Mouse (Mus musculus) spleen, adult 12 weeks (tissue): ENCODE results near the gene Cd151.

Experiments used
- DNase-seq: peaks from one replicate; pipeline ENCODE4 v3.0.0; 2022; ENCODE audit warnings: low spot score

Gene Cd151

DNA sequence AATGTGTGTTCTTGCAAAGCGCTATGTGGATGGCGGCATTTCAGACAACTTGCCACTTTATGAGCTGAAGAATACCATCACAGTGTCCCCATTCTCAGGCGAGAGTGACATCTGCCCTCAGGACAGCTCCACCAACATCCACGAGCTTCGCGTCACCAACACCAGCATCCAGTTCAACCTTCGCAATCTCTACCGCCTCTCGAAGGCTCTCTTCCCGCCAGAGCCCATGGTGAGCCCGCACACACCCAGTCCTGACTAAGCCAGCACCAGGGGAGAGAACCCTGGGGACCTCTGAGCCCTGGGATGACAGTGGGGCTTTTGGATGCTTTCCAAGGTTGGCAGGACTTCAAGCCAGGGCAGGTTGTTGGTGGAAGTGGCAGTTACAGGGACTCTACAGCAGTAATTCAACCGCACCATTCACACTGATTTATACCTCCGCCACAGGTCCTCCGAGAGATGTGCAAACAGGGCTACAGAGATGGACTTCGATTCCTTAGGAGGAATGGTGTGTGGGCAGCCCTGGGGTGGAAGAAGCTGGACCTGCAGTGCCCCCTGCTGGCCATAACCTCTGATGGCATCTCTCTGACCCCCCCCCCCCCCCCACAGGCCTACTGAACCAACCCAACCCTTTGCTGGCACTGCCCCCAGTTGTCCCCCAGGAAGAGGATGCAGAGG is 9.1 kb upstream of the Cd151 start:
- DNase-seq, result no peak

GRCm38 (mm10) chr7:141458661-141459060 is 8.5 kb upstream of the Cd151 start:
- no peak for DNase-seq

DNA sequence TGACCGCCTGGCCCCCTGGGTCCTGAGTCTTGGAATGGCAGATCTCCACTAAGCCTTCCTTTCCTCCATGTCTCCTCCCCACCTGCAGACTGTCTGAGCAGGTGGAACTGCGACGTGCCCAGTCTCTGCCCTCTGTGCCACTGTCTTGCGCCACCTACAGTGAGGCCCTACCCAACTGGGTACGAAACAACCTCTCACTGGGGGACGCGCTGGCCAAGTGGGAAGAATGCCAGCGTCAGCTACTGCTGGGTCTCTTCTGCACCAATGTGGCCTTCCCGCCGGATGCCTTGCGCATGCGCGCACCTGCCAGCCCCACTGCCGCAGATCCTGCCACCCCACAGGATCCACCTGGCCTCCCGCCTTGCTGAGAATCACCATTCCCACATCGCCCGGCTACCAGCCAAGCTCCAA is 7.9 kb upstream of the Cd151 start:
- no peak for DNase-seq

- DNase-seq, result no peak
Observed at GRCm38 (mm10) chr7:141460001-141460390, 7.2 kb upstream of the Cd151 start.

GRCm38 (mm10) chr7:141460391-141461113 is 6.6 kb upstream of the Cd151 start, which contains the start of gene Cracr2b:
Gene Cracr2b, plus strand, starts transcription at chr7:141461094.
- DNase-seq, result no peak

DNA sequence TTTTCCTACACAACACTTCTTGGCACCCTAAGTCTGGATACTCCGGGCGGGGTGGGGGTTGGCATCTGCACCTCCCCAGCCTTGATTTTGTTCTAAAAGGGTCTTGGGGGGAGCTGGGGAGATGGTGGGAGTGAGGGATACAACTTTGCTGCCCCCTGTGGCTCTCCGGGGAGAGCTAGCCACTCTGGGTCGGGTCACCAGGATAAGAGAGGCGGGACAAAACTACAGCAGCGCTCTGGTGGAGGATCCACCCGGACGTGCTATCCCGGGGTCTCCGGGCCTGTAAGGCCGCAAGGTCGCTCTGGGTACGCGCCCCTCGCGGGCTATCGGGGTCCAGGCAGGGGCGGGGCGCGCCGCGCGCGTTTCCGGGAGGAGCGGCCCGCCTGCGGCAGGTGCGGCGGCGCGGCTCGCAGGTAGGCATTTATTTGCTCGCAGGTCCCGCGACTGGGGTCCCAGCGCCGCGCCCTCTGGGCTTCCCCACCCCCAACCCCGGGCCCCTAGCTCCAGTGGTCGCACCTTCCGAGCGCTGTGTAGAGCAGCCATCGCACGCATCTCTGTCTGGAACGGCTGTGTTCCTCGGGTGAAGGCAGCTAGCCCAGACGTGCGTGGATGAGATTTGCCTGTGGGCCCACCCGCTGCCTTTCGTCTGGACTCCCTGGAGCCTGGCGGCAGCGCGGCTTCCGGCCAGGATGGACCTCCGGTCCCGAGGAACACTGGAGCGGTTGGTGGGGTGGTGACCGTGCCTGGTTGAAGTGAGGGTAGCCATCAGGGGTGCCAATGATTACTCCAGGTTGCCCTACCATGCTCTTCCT is 5.5 kb upstream of the Cd151 start:
- DNase-seq, result no peak

- DNase-seq, result no peak
Observed at GRCm38 (mm10) chr7:141462333-141462821, 4.8 kb upstream of the Cd151 start.

DNA sequence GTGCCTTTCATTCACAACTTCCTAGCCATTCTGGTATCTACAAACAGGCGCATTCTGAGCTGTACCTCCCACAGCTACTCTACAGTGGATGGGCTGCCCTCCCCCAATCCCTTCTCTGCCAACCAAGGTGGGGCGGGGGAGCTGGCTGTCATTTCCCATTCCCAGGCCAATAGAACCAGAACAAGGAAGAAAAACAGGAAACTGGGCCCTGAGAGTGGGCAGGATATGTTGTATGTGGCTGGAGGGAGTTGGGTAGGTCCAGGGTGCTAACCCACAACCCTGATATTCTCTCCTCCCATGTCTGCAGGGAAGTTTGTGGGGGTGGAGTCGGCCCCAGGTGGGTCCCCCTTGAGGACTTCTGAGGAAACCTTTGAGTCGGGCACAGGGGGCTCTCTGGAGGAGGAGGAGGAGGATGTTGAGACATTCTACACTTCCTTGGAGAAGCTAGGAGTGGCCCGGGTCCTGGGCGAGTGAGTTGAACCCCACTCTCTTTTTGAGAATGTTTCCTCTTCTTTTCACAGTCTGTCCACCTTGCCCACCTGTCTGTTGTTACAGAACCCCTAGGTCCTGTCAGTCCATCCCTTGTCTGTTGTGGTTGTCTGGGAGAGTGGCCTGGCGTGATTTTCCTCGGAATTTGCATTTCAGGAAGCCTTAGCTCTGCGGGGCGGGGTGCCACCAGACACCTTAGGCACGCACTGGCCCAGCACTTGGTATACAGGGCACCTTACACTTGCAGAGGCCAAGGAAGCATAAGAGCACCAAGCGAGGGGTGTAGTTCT is 3.2 kb upstream of the Cd151 start:
- no peak for DNase-seq

- DNase-seq, result no peak
Observed at GRCm38 (mm10) chr7:141464603-141465201, 2.5 kb upstream of the Cd151 start.

DNA sequence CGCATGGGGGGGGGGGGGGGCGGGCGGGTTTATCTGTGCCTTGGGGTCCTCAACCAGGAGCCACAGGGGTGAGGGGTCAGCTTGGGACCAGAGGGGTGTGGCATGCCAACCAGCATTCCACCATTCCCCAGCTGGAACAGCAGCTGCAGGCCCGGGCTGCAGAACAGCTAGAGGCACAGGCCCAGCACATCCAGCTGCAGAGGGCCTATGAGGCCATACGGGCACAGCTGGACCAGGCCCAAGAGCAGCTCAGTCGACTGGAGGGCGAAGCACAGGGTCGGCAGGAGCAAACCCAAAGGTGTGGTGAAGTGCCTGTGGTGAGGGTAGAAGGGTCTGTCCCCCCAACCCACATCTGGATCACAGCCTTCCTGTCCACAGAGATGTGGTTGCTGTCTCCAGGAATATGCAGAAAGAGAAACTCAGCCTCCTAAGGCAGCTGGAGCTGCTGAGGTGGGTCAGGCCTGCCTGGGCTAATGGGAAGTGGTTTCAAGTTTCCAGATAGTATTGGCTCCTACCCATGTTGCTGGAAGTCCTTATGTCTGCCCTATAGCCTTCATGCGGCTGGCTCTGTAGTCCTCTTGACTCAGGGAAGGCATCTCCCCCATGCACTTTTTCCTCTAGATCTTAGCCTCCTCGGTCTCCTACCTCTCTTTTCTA is 1.7 kb upstream of the Cd151 start:
- no peak for DNase-seq

GRCm38 (mm10) chr7:141466045-141466394 is 1.2 kb upstream of the Cd151 start:
- DNase-seq, result no peak

DNA sequence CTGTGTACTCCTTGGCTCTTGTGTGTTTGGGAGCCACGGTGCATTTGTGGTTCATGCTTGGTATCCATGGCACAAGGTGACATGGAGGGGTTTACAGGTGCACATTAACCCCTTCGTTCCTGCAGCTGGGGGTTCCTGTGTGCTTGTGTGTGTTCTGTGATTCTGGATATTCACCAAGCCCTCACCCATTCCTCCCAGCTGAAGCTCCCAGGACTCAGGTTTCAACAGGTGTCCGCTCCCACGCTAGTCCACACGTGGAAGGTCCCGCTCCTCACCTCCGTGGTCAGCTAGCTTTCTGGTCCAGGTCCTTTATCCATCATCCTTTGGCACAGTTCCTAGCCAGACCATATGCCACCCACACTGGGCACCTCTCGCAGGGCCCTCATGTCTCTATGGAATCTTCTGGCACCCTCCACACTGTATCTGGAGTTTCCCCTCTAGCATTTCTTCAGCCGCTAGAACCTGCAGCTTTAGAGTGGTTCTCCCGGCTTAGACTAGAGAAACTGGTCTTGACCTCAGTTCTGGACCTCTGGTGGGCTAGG is 514 bp upstream of the Cd151 start:
- no peak for DNase-seq

- no peak for DNase-seq
Observed at GRCm38 (mm10) chr7:141468164-141468521, 951 bp downstream of the Cd151 start.

DNA sequence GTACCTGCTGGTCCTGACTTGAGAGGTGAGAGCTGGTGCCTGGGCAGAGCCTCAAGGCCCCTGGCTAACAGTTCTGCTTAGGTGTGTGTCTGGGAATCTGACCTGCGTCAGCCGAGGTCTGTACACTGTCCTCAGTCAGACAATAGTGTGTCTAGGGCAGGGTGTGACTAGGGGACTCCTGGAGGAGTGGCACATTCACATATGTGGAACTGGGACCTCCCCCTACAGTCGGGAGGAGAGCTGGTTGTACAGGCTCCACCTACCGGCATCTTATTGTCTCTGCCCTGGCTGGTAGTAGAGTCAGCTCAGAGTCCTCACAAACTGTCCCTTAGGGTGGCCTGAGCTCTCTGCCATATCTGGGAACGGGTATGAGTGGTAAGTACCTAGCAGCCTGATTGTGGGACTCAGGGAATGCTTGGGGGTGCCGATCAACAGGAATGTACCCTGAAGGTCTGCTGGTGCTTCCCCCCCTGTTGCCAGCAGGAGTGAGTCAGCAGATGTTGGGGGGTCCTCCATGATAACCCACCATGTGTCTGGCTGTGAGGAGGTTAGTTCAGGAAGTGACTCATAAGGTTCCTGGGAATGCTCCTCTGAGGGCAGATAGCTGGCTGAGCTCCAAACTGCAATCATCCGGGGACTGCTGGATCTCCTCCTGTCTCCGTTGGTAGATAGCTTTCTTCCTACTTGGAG is 1.5 kb downstream of the Cd151 start:
- no peak for DNase-seq

DNA sequence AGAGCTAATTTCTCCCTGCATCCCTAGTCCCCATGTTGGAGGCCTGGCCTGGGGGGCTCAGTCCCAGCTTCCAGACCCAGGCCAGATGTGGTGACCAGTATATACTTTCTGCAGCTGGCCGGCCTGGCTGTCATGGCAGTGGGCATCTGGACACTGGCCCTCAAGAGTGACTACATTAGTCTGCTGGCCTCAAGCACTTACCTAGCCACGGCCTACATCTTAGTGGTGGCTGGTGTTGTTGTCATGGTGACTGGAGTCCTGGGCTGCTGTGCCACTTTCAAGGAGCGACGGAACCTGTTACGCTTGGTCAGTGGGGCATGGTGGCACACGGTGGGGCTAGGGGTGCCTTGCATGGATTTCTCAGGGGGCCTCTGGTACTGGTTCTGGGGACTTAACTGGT is 2.2 kb downstream of the Cd151 start:
- DNase-seq, result no peak

DNA sequence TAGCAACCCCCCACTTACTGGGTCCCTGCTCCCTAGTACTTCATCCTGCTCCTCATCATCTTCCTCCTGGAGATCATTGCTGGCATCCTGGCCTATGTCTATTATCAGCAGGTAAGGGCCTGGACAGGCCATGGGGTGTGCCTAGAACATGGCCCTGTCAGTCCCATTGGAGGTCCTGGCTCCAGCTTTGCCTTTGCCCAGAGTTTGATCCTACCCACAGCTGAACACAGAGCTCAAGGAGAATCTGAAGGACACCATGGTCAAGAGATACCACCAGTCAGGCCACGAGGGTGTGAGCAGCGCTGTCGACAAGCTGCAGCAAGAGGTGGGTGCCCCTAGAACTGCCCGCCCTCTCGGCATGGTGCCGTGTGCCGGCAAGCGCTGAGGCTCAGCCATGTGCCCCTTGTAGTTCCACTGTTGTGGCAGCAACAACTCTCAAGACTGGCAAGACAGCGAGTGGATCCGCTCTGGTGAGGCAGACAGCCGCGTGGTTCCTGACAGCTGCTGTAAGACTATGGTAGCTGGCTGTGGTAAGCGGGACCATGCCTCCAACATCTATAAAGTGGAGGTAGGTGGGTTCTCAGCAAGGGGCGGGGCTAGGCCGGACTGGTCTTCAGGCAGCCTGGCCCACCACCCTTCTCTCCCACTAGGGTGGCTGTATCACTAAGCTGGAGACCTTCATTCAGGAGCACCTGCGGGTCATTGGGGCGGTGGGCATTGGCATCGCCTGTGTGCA is 2.9 kb downstream of the Cd151 start:
- no peak for DNase-seq

GRCm38 (mm10) chr7:141470637-141470944 is 3.4 kb downstream of the Cd151 start:
- DNase-seq, result no peak

GRCm38 (mm10) chr7:141471236-141471635 is 4.0 kb downstream of the Cd151 start:
- DNase-seq, result no peak

DNA sequence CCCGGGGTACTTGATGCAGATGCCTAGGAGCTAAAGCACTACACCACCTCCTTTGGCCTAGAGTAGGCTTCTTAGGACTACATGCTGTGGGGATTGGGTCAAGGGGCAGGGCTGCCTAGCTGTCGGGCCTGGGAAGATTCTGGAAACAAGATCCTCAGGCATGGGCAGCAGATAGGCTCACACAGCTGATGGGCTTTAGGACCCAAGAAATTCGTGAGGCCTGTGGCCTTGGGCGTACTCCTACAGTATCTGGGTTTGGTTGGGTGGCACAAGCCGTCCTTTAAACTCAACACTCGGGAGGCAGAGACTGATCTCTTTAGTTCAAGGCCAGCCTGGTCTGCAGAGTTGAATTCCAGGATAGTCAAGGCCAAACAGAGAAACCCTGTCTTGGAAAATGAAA is 5.0 kb downstream of the Cd151 start:
- DNase-seq, result no peak

- no peak for DNase-seq
Observed at GRCm38 (mm10) chr7:141472763-141473162, 5.6 kb downstream of the Cd151 start.
